Mouse (Mus musculus) small intestine, adult 2 months (tissue): Measurements from ENCODE around the gene Fam163a.

Experiments used
- CTCF ChIP-seq: fragments of 200-500 bp; IDR thresholded peaks from 2 replicates; pipeline ENCODE4 v1.5.1; 2012; ENCODE audit warnings: low read depth, mild to moderate bottlenecking, control low read depth, inconsistent platforms, low read length, moderate library complexity, mixed read lengths; ENCODE audit not compliant: insufficient replicate concordance, insufficient read length; ENCODE audit errors: extremely low read depth
- POLR2A ChIP-seq: fragments of 200-500 bp; IDR thresholded peaks from 2 replicates; pipeline ENCODE4 v1.6.1; 2012; ENCODE audit warnings: low read depth, mild to moderate bottlenecking, control low read depth, inconsistent platforms, low read length, moderate library complexity

DNA sequence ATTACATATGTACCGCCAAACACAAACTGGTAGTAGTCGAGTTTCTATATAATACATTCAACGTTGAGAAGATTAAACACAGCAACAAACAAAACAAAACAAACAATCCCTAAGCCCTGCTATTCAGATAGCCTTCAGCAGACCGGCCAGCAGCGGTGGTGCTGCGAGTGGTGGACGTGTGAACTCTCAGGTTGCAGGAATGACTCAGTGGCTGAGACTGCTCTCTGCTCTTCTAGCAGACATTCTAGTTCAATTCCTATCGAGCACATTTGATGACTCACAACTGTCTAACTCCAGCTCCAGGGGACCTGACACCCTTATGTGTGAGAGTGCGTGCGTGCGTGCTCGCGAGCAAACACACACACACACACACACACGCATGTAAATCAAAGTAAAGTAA lies 134.7 kb downstream of the Fam163a start:
- TF ChIP-seq CTCF, result no peak
- TF ChIP-seq POLR2A, result no peak
